Mouse (Mus musculus) limb, embryonic 14.5 days (tissue): ENCODE measurements around the gene Gm10277. TPM values are rescaled to one million over a fixed set of nuclear protein-coding genes. Genes with fewer than 3 reads are reported as not detected.

Experiments
- ATAC-seq: fragments of 200-750 bp; cut with Nextera tagmentation; 2 replicates; pipeline ENCODE4 v1.8.0; 2017; ENCODE audit warnings: low read depth, moderate number of reproducible peaks, moderate TSS enrichment; ENCODE audit not compliant: low FRiP score
- DNase-seq: peaks from one replicate; pipeline ENCODE4 v3.0.0-alpha.2; 2015; ENCODE audit warnings: low spot score
- H3K27ac ChIP-seq: fragments of 300-500 bp; sonication (generic); replicated peaks from 2 replicates; pipeline ENCODE4 v1.5.1; 2014; ENCODE audit warnings: low read depth, mild to moderate bottlenecking, low read length, moderate library complexity, mixed read lengths
- H3K27me3 ChIP-seq: fragments of 300-500 bp; sonication (generic); 2 replicates; pipeline ENCODE4 v1.6.1; 2014; ENCODE audit warnings: low read length, mixed read lengths; ENCODE audit not compliant: control insufficient read depth, insufficient read depth
- H3K36me3 ChIP-seq: fragments of 300-500 bp; sonication (generic); 2 replicates; pipeline ENCODE4 v1.6.1; 2014; ENCODE audit warnings: mild to moderate bottlenecking, low read length, moderate library complexity, mixed read lengths; ENCODE audit not compliant: control insufficient read depth, insufficient read depth
- H3K4me1 ChIP-seq: fragments of 300-500 bp; sonication (generic); 2 replicates; pipeline ENCODE4 v1.6.1; 2014; ENCODE audit warnings: antibody characterized with exemption, low read length, mixed read lengths; ENCODE audit not compliant: control insufficient read depth, insufficient read depth
- H3K4me2 ChIP-seq: fragments of 300-500 bp; sonication (generic); replicated peaks from 2 replicates; pipeline ENCODE4 v1.6.1; 2014; ENCODE audit warnings: low read depth, mild to moderate bottlenecking, low read length, moderate library complexity; ENCODE audit not compliant: severe bottlenecking
- H3K4me3 ChIP-seq: fragments of 300-500 bp; sonication (generic); replicated peaks from 2 replicates; pipeline ENCODE4 v1.5.1; 2014; ENCODE audit warnings: low read length
- H3K9ac ChIP-seq: fragments of 300-500 bp; sonication (generic); 2 replicates; pipeline ENCODE4 v1.6.1; 2014; ENCODE audit warnings: mild to moderate bottlenecking, low read depth, low read length, moderate library complexity; ENCODE audit not compliant: severe bottlenecking
- H3K9me3 ChIP-seq: fragments of 300-500 bp; sonication (generic); 2 replicates; pipeline ENCODE4 v1.6.1; 2016; ENCODE audit warnings: low read length; ENCODE audit not compliant: control insufficient read depth
- POLR2A ChIP-seq: fragments of 200-500 bp; IDR thresholded peaks from 2 replicates; pipeline ENCODE4 v1.8.0; 2012; ENCODE audit warnings: inconsistent platforms, mild to moderate bottlenecking, moderate library complexity, borderline replicate concordance; ENCODE audit not compliant: insufficient read depth, insufficient read length; ENCODE audit errors: extremely low read depth
- WGBS: fragments of 180-500 bp; shearing (Covaris S2); extraction: QIAGEN DNeasy Blood & Tissue Kit; methylation state at CpG from one replicate; pipeline ENCODE4 v1.1.7; 2014; 5-methylcytosine and 5-hydroxymethylcytosine counted together
- polyA plus RNA-seq, 2 experiments: library from polyadenylated mRNA; depleted of rRNA in 1 of 2; stranded (reverse) in 1 of 2; unstranded in 1 of 2; fragments of >200 nt; fragmentation: Nextera tagmentation in 1 of 2; extraction: Ambion mirVana in 1 of 2; gene quantifications; 2 replicates each; pipeline versions ENCODE4 v1.2.1 to v1.2.3; 2012 to 2014

Gm10277 gene
- polyA plus RNA-seq, 2 experiments, result 0.89 TPM; not detected in 1

- no peak for DNase-seq
- H3K36me3 ChIP-seq, result peaks cover 3% of the 10 kb centered on the region; the same call in 1 of the 2 replicates
- no peak overlapping the region for H3K27ac ChIP-seq
- H3K9me3 ChIP-seq, result no peaks in the 10 kb centered on the region
- no peak overlapping the region for H3K9ac ChIP-seq
- peaks cover 9% of the 10 kb centered on the region for H3K4me1 ChIP-seq
- ATAC-seq, result no peak
- WGBS, result 66% methylated on average over 8 of the region's 9 CpGs
- no peaks in the 10 kb centered on the region for H3K27me3 ChIP-seq
- no peak overlapping the region for H3K4me3 ChIP-seq
- TF ChIP-seq POLR2A, result no peak
- peak overlapping the region; percentile 15; the same call in 1 of the 2 replicates for H3K4me2 ChIP-seq
These were observed 14.9 kb upstream of the Gm10277 start for GRCm38 (mm10) chr11:77802341-77802865.

DNA sequence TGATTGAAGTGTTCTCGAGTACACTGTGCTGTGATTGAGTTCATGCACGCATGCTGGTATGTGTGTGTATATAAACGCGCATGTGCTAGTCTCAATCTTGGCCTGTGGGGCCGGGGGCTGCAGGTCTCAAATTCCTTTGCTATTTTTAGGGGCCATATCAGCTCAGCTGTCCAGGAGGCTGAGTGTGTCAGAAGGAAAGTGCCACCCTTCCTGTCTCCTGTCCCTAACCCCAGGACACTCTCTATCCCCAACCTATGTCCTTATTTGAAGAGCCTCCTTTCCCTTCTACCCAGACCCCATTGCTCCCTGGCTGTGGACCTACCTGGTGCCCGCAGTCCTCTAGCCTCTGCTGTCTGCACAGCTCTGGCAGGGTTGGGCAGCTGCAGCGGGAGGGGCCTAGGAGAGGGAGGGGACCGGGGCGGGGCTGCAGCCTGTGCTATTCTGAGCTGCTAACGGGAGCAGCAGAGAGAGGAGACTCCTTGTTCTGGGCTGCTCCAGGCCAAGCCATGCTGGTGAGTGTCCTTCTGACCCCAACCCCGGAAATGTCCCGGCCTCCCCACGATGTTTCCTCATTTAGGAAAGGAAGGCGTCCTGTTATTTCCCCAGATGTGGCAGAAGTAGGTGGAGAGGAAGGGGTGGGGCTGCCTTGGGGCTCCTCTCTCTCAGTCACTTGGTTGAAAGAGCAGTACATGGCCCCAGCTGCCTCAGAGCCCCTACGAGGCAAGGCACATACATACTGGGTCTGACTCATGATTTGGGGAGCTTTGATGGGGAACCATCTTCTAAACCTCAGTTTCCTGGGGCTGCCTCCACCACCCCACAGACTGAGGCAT, 13.5 kb upstream of the Gm10277 start:
- Histone ChIP-seq H3K9ac (peak overlapping the region; percentile 36), H3K4me3 (peak overlapping the region; percentile 20; the same call in 1 of the 2 replicates), H3K4me2 (peak overlapping the region; percentile 29; the same call in 1 of the 2 replicates), H3K27me3 (no peaks in the 10 kb centered on the region), H3K36me3 (peaks cover 3% of the 10 kb centered on the region; the same call in 1 of the 2 replicates), H3K27ac (peak overlapping the region; percentile 48), H3K4me1 (peaks cover 9% of the 10 kb centered on the region), H3K9me3 (no peaks in the 10 kb centered on the region)
- ATAC-seq (peak; percentile 85), DNase-seq (peak; percentile 64)
- 19% methylated on average over 15 of the region's 15 CpGs for WGBS
- TF ChIP-seq POLR2A, result no peak

GRCm38 (mm10) chr11:77800491-77800868, 12.9 kb upstream of the Gm10277 start:
- H3K4me3 ChIP-seq, result no peak overlapping the region
- WGBS, result 67% methylated on average over 9 of the region's 9 CpGs
- peak overlapping the region; percentile 29; the same call in 1 of the 2 replicates for H3K4me2 ChIP-seq
- no peak overlapping the region for H3K9ac ChIP-seq
- no peak for TF ChIP-seq POLR2A
- DNase-seq (no peak), ATAC-seq (no peak)
- no peaks in the 10 kb centered on the region for H3K9me3 ChIP-seq
- peaks cover 9% of the 10 kb centered on the region for H3K4me1 ChIP-seq
- H3K36me3 ChIP-seq, result peaks cover 3% of the 10 kb centered on the region; the same call in 1 of the 2 replicates
- H3K27ac ChIP-seq, result peak overlapping the region; percentile 48
- no peaks in the 10 kb centered on the region for H3K27me3 ChIP-seq

- ATAC-seq, result no peak
- Histone ChIP-seq H3K4me2 (no peak overlapping the region), H3K9ac (no peak overlapping the region), H3K27me3 (no peaks in the 10 kb centered on the region), H3K9me3 (no peaks in the 10 kb centered on the region), H3K27ac (no peak overlapping the region), H3K4me3 (no peak overlapping the region), H3K4me1 (peaks cover 30% of the 10 kb centered on the region), H3K36me3 (no peaks in the 10 kb centered on the region)
- no peak for TF ChIP-seq POLR2A
- no peak for DNase-seq
- WGBS, result 68% methylated on average over 5 of the region's 5 CpGs
These were observed 7.7 kb upstream of the Gm10277 start for GRCm38 (mm10) chr11:77795216-77795615.

GRCm38 (mm10) chr11:77793238-77793930, 5.8 kb upstream of the Gm10277 start:
- Histone ChIP-seq H3K36me3 (no peaks in the 10 kb centered on the region), H3K4me1 (peaks cover 31% of the 10 kb centered on the region), H3K27ac (0 out of 2 replicates have a peak overlapping the region, but pooled peaks have one; percentile 10), H3K27me3 (no peaks in the 10 kb centered on the region), H3K9ac (peak overlapping the region; percentile 44), H3K9me3 (no peaks in the 10 kb centered on the region), H3K4me2 (peak overlapping the region; percentile 73), H3K4me3 (peak overlapping the region; percentile 42)
- no peak for TF ChIP-seq POLR2A
- DNase-seq, result peak; percentile 95
- peak; percentile 90 for ATAC-seq
- 3% methylated on average over 19 of the region's 19 CpGs for WGBS
